Mouse (Mus musculus): ENCODE data around the gene Rad23a.

DNA sequence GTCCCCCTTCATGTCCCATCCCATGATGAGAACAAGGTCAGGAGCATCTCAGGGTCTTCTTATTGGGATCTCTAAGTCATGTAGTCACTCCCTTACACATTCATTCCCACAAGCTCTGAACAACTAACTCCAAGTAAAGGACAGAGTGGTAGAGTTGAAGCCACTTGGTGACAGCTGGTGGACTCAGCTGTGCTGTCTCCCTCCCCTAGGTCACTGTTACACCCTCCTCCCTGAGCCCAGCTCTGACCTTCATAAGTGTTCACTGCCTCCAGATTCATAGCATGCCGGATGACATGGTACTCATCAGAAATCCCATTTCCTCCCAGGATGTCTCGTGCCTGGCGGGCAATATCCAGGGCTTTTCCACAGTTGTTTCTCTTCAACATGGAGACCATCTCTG is 47.8 kb upstream of the Rad23a start:
- TF ChIP-seq POLR2A (IDR thresholded peaks at IDR 0.05; ENCODE audit: low read depth, low read length) (no peak), CTCF (IDR thresholded peaks at IDR 0.05; ENCODE audit: borderline replicate concordance, insufficient read depth, low read length) (no peak)

Data from embryonic fibroblast, embryonic 13.5 days (primary cell).